Mouse (Mus musculus) hindbrain, postnatal 0 days (tissue): ENCODE results near the gene Gcnt1. TPM values are rescaled to one million over a fixed set of nuclear protein-coding genes. Genes with fewer than 3 reads are reported as not detected.
A peak's percentile ranks its signal among the peaks of the same experiment; 100 is the strongest.

Experiments
- ATAC-seq: fragments of 200-750 bp; cut with Nextera tagmentation; 2 replicates; pipeline ENCODE4 v1.8.0; 2017; ENCODE audit warnings: mild to moderate bottlenecking, moderate TSS enrichment, moderate library complexity
- DNase-seq: peaks from one replicate; pipeline ENCODE4 v3.0.0-alpha.2; 2015; ENCODE audit warnings: low spot score
- H3K27ac ChIP-seq: fragments of 300-500 bp; sonication (generic); 2 replicates; pipeline ENCODE4 v1.5.1; 2014; ENCODE audit warnings: mild to moderate bottlenecking
- H3K27me3 ChIP-seq: fragments of 300-500 bp; sonication (generic); 2 replicates; pipeline ENCODE4 v1.6.1; 2014; ENCODE audit warnings: low read length, mixed read lengths; ENCODE audit not compliant: insufficient read depth
- H3K36me3 ChIP-seq: fragments of 300-500 bp; sonication (generic); 2 replicates; pipeline ENCODE4 v1.6.1; 2014; ENCODE audit warnings: low read length, mixed read lengths; ENCODE audit not compliant: insufficient read depth
- H3K4me1 ChIP-seq: fragments of 300-500 bp; sonication (generic); 2 replicates; pipeline ENCODE4 v1.6.1; 2014; ENCODE audit warnings: antibody characterized with exemption, low read length, mixed read lengths; ENCODE audit not compliant: insufficient read depth
- H3K4me2 ChIP-seq: fragments of 300-500 bp; sonication (generic); 2 replicates; pipeline ENCODE4 v1.6.1; 2014; ENCODE audit warnings: low read depth, mild to moderate bottlenecking, low read length, moderate library complexity, mixed read lengths
- H3K4me3 ChIP-seq: fragments of 300-500 bp; sonication (generic); 2 replicates; pipeline ENCODE4 v1.5.1; 2014; ENCODE audit warnings: low read length
- H3K9ac ChIP-seq: fragments of 300-500 bp; sonication (generic); replicated peaks from 2 replicates; pipeline ENCODE4 v1.6.1; 2014; ENCODE audit warnings: mild to moderate bottlenecking, low read length, moderate library complexity, mixed read lengths
- H3K9me3 ChIP-seq: fragments of 300-500 bp; sonication (generic); 2 replicates; pipeline ENCODE4 v1.6.1; 2016; ENCODE audit warnings: low read length, mixed read lengths
- CTCF ChIP-seq: IDR thresholded peaks from 2 replicates; pipeline ENCODE4 v1.5.1; 2016; ENCODE audit warnings: antibody characterized with exemption, control low read depth, low read depth
- WGBS: fragments of 180-500 bp; shearing (Covaris S2); extraction: QIAGEN DNeasy Blood & Tissue Kit; methylation state at CpG from one replicate; pipeline ENCODE4 v1.1.7; 2014; 5-methylcytosine and 5-hydroxymethylcytosine counted together
- polyA plus RNA-seq: library from polyadenylated mRNA; unstranded; fragments of >200 nt; fragmentation: Nextera tagmentation; extraction: Ambion mirVana; gene quantifications from 2 replicates; pipeline ENCODE4 v1.2.1, GENCODE M21; 2015
- total RNA-seq: library from RNA; depleted of rRNA; stranded (reverse); fragments of >200 nt; gene quantifications from 2 replicates; pipeline ENCODE4 v1.2.3, GENCODE M21; 2014; rRNA removed

The Gcnt1 gene
- total and polyA plus RNA-seq, 2 experiments from 2014 or later, result 0.34 to 1.9 TPM

- no peaks in the 10 kb centered on the region for H3K9me3 ChIP-seq
- 93% methylated on average over 5 of the region's 5 CpGs for WGBS
- TF ChIP-seq CTCF, result no peak
- no peak overlapping the region for H3K4me3 ChIP-seq
- no peak overlapping the region for H3K9ac ChIP-seq
- no peaks in the 10 kb centered on the region for H3K4me1 ChIP-seq
- H3K27me3 ChIP-seq, result no peaks in the 10 kb centered on the region
- H3K4me2 ChIP-seq, result no peak overlapping the region
- H3K27ac ChIP-seq, result no peak overlapping the region
- no peak for DNase-seq
- H3K36me3 ChIP-seq, result no peaks in the 10 kb centered on the region
- ATAC-seq, result no peak
Measured at GRCm38 (mm10) chr19:17294136-17294535, 78.5 kb downstream of the Gcnt1 start.

DNA sequence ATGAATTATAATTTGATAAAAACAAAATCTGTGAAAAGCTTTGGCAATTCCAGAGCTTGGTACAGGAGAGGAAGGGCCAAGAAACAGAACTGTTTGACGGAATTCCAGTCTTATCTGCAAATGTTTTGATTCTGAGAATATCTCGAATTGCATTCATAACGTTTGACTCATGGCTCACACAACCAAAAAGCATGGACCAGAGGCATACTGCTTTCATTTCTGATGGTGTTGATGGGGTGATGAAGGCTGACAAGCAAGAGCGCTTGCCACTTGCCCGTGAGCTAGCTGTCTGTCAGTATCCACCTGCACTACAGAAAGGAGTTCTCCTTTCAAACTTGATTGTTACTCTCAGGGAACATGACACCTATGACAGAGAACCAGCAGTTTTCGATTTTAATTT lies 83.1 kb downstream of the Gcnt1 start:
- no peak for DNase-seq
- no peak for TF ChIP-seq CTCF

DNA sequence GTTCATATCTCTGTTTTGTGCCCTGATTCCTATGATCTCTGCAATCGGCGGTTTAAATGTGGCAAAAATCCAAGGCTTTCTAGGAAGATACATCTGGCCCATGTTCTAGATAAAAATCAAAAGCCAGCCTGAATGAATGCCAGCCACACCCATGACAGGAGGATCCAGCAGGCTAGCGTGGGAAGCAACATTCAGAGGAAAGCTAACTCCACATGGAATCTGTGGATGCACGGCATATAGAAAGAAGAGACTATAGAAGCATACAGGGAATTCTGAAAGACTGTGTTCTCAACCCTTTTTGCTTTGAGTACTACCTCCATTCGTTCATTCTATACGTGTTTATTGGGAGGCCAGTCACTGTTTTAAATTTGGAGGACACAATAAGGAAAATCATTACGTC lies 86.6 kb downstream of the Gcnt1 start:
- H3K27ac ChIP-seq, result no peak overlapping the region
- DNase-seq (peak; percentile 2), ATAC-seq (no peak)
- WGBS, result 78% methylated on average over 7 of the region's 7 CpGs
- H3K36me3 ChIP-seq, result no peaks in the 10 kb centered on the region
- no peak for TF ChIP-seq CTCF
- H3K4me1 ChIP-seq, result no peaks in the 10 kb centered on the region
- no peaks in the 10 kb centered on the region for H3K27me3 ChIP-seq
- no peak overlapping the region for H3K4me3 ChIP-seq
- H3K9ac ChIP-seq, result no peak overlapping the region
- H3K4me2 ChIP-seq, result no peak overlapping the region
- no peaks in the 10 kb centered on the region for H3K9me3 ChIP-seq

More for the DNA sequence above, 83.1 kb downstream of the Gcnt1 start:
- Histone ChIP-seq H3K27me3 (no peaks in the 10 kb centered on the region), H3K9me3 (no peaks in the 10 kb centered on the region), H3K4me2 (no peak overlapping the region), H3K27ac (no peak overlapping the region), H3K4me1 (no peaks in the 10 kb centered on the region), H3K36me3 (no peaks in the 10 kb centered on the region), H3K9ac (no peak overlapping the region), H3K4me3 (no peak overlapping the region)
- ATAC-seq, result no peak
- WGBS, result 86% methylated on average over 6 of the region's 6 CpGs

GRCm38 (mm10) chr19:17283317-17283716 lies 89.3 kb downstream of the Gcnt1 start:
- WGBS, result 67% methylated on average over 3 of the region's 3 CpGs
- no peaks in the 10 kb centered on the region for H3K9me3 ChIP-seq
- H3K4me3 ChIP-seq, result no peak overlapping the region
- TF ChIP-seq CTCF, result no peak
- no peaks in the 10 kb centered on the region for H3K36me3 ChIP-seq
- ATAC-seq (no peak), DNase-seq (no peak)
- no peak overlapping the region for H3K9ac ChIP-seq
- H3K27me3 ChIP-seq, result no peaks in the 10 kb centered on the region
- no peaks in the 10 kb centered on the region for H3K4me1 ChIP-seq
- no peak overlapping the region for H3K27ac ChIP-seq
- no peak overlapping the region for H3K4me2 ChIP-seq

GRCm38 (mm10) chr19:17278381-17279051 lies 94.1 kb downstream of the Gcnt1 start:
- no peak for TF ChIP-seq CTCF
- 94% methylated on average over 4 of the region's 4 CpGs for whole genome bisulfite sequencing
- no peak overlapping the region for H3K9ac ChIP-seq
- ATAC-seq, result no peak
- H3K27ac ChIP-seq, result no peak overlapping the region
- H3K9me3 ChIP-seq, result no peaks in the 10 kb centered on the region
- no peaks in the 10 kb centered on the region for H3K4me1 ChIP-seq
- no peaks in the 10 kb centered on the region for H3K27me3 ChIP-seq
- no peak overlapping the region for H3K4me2 ChIP-seq
- H3K4me3 ChIP-seq, result no peak overlapping the region
- no peaks in the 10 kb centered on the region for H3K36me3 ChIP-seq
- no peak for DNase-seq

Other genes with a start within 250 kb of the Gcnt1 start
- gene Rfk, start 21.2 kb upstream of the Gcnt1 start, total RNA-seq, result 60.3 and 61.8 TPM in 2 replicates
- gene Rfk, start 21.2 kb upstream of the Gcnt1 start, polyA plus RNA-seq, result 104 and 106 TPM in 2 replicates